Mouse (Mus musculus) heart, embryonic 16.5 days (tissue): ENCODE measurements around the gene Crocc. TPM values are rescaled to one million over a fixed set of nuclear protein-coding genes. Genes with fewer than 3 reads are reported as not detected.

Source experiments
- polyA plus RNA-seq: library from polyadenylated mRNA; unstranded; fragments of >200 nt; fragmentation: Nextera tagmentation; extraction: Ambion mirVana; gene quantifications from 2 replicates; pipeline ENCODE4 v1.2.1, GENCODE M21; 2015

Gene Crocc
- polyA plus RNA-seq, 1 experiment from 2014 or later, result 3.0 TPM

Other genes starting within 250 kb of the Crocc start
- 0.24 and 0.55 TPM in 2 replicates for gene Padi3, start 249.9 kb downstream of the Crocc start, polyA plus RNA-seq
- gene Padi1, start 214.8 kb downstream of the Crocc start, polyA plus RNA-seq, result 0.07 and 0.10 TPM in 2 replicates
- gene Padi2, start 154.2 kb downstream of the Crocc start, polyA plus RNA-seq, result 2.1 and 2.6 TPM in 2 replicates
- gene Sdhb, start 99.3 kb downstream of the Crocc start, polyA plus RNA-seq, result 1,158 and 1,167 TPM in 2 replicates
- gene Atp13a2, start 73.7 kb downstream of the Crocc start, polyA plus RNA-seq, result 28.9 and 30.7 TPM in 2 replicates
- 197 and 233 TPM in 2 replicates for gene Mfap2, start 50.1 kb downstream of the Crocc start, polyA plus RNA-seq
- gene Necap2, start 17.8 kb upstream of the Crocc start, polyA plus RNA-seq, result 49.8 and 50.1 TPM in 2 replicates
- 0.08 TPM in 1 of 2 replicates, not detected in the other for gene Spata21, start 27.8 kb upstream of the Crocc start, polyA plus RNA-seq
- 29.5 and 33.9 TPM in 2 replicates for gene Szrd1, start 79.2 kb upstream of the Crocc start, polyA plus RNA-seq
- 12.8 and 14.5 TPM in 2 replicates for gene Fbxo42, start 87.4 kb upstream of the Crocc start, polyA plus RNA-seq
- gene Rsg1, start 153.4 kb upstream of the Crocc start, polyA plus RNA-seq, result 2.4 and 3.6 TPM in 2 replicates
- gene Arhgef19, start 178.9 kb upstream of the Crocc start, polyA plus RNA-seq, result 2.3 and 4.0 TPM in 2 replicates
- 3.1 and 3.9 TPM in 2 replicates for gene Epha2, start 240.7 kb upstream of the Crocc start, polyA plus RNA-seq